16 mouse cellular contexts compared by ENCODE assay signal in genomic region chr17:86226198-86226597, GRCm38 (mm10). TPM values are rescaled to one million over a fixed set of nuclear protein-coding genes. Genes with fewer than 3 reads are reported as not detected.
DNase-seq lines count a peak whose midpoint lies in the region; TF ChIP-seq lines count a peak whose summit lies in the region.
"Had no signal": no experiment of that assay in that cellular context is flagged by ENCODE, and none has a peak within 500 bp of the region (broad histone marks: within the 10 kb centered on the region; RNA-seq: fewer than 3 reads in every experiment).

No protein-coding gene starts in this region.

- intact Hi-C loops in left cerebral cortex, adult 2 months (cut with DNase I) = no loop called here
- intact Hi-C loops in left cerebral cortex, postnatal 10 days (cut with DNase I) = no loop called here

- H3K4me3 ChIP-seq in left cerebral cortex, adult 2 months = no peak overlapping the region
- H3K4me3 ChIP-seq: embryonic facial prominence, embryonic 13.5 days; embryonic facial prominence, embryonic 15.5 days; erythroblast, embryonic 14.5 days; forebrain, embryonic 10.5 days; forebrain, embryonic 12.5 days had no signal

- peak; percentile 62 for DNase-seq in cerebellum, adult 9-10 months
- no peak for DNase-seq in cerebellum, adult 8-10 months
- DNase-seq in left cerebral cortex, adult 2 months (ENCODE audit: extremely low spot score in 1 of 2, low spot score in 2 of 2) = no peak
- no peak for DNase-seq in left cerebral cortex, postnatal 10 days (ENCODE audit: extremely low spot score in 1 of 2, low spot score in 2 of 2)
- DNase-seq in brain, adult 2 months (ENCODE audit: low read depth, low spot score) = peak; percentile 40
- DNase-seq in lung, postnatal 10 days = no peak
- DNase-seq: adrenal gland, adult 8-10 months; adrenal gland, postnatal 14 days; adrenal gland, postnatal 36 days; cerebellum, adult 11 months; embryo, embryonic 11 days had no signal

- TF ChIP-seq CTCF in left cerebral cortex, adult 2 months (IDR thresholded peaks at IDR 0.05) = no peak

- peak overlapping the region; percentile 41 for H3K27ac ChIP-seq in left cerebral cortex, adult 2 months
- H3K27ac ChIP-seq: embryonic facial prominence, embryonic 13.5 days; embryonic facial prominence, embryonic 15.5 days; forebrain, embryonic 10.5 days; forebrain, embryonic 12.5 days had no signal

RNA-seq across cellular contexts. Expression of gene Prkce, which starts 58.6 kb away (rescaled TPM):
- 100 to 1,000 TPM; 277 to 284 TPM for total RNA-seq in left cerebral cortex, adult 2 months (2021)
- total RNA-seq in left cerebral cortex, postnatal 10 days (2021) = 100 to 1,000 TPM; 273 to 281 TPM

Comparison
In these comparisons a context has a peak if more than half of its experiments do, and no peak if none do; other contexts are left out.
1. DNase-seq: peak in cerebellum, adult 9-10 months (single experiment) and brain, adult 2 months (single experiment); none in cerebellum, adult 8-10 months (single experiment), left cerebral cortex, adult 2 months (0 of 2), left cerebral cortex, postnatal 10 days (0 of 2) and lung, postnatal 10 days (single experiment).